Comparison of ENCODE assay signal across 8 mouse cellular contexts in genomic region chr11:97808093-97808492, GRCm38 (mm10). TPM values are rescaled to one million over a fixed set of nuclear protein-coding genes. Genes with fewer than 3 reads are reported as not detected.
A peak's percentile ranks its signal among the peaks of the same experiment; 100 is the strongest.
DNase-seq lines count a peak whose midpoint lies in the region; ATAC-seq and TF ChIP-seq lines count a peak whose summit lies in the region.

No protein-coding gene starts in this region.

- no peak for TF ChIP-seq CTCF in midbrain, postnatal 0 days (IDR thresholded peaks at IDR 0.05)

- H3K27ac ChIP-seq in midbrain, embryonic 11.5 days (ENCODE audit: low read depth, low read length): no peak overlapping the region
- no peak overlapping the region for H3K27ac ChIP-seq in midbrain, postnatal 0 days (ENCODE audit: low read depth, low read length)
- H3K27ac ChIP-seq in forebrain, embryonic 13.5 days: peak overlapping the region; percentile 17; the same call in 1 of the 2 replicates
- H3K27ac ChIP-seq in intestine, embryonic 15.5 days: peak overlapping the region; percentile 71

- H3K9me3 ChIP-seq in midbrain, embryonic 11.5 days (ENCODE audit: control insufficient read depth, low read length): no peaks in the 10 kb centered on the region
- no peaks in the 10 kb centered on the region for H3K9me3 ChIP-seq in midbrain, postnatal 0 days (ENCODE audit: low read length)
- no peaks in the 10 kb centered on the region for H3K9me3 ChIP-seq in forebrain, embryonic 13.5 days (replicated peaks)
- H3K9me3 ChIP-seq in intestine, embryonic 15.5 days: no peaks in the 10 kb centered on the region

- peaks cover 62% of the 10 kb centered on the region for H3K4me1 ChIP-seq in midbrain, embryonic 11.5 days (ENCODE audit: control insufficient read depth, insufficient read depth, low read length)
- H3K4me1 ChIP-seq in midbrain, postnatal 0 days (ENCODE audit: insufficient read depth, low read length): peaks cover 42% of the 10 kb centered on the region
- H3K4me1 ChIP-seq in forebrain, embryonic 13.5 days: peaks cover 94% of the 10 kb centered on the region
- peaks cover 91% of the 10 kb centered on the region for H3K4me1 ChIP-seq in intestine, embryonic 15.5 days (replicated peaks)

- 70% methylated on average over 2 of the region's 2 CpGs for WGBS in midbrain, embryonic 11.5 days
- 60% methylated on average over 2 of the region's 2 CpGs for WGBS in midbrain, postnatal 0 days
- 56% methylated on average over 2 of the region's 2 CpGs for WGBS in forebrain, embryonic 13.5 days
- WGBS in intestine, embryonic 15.5 days: 47% methylated on average over 2 of the region's 2 CpGs

- no peaks in the 10 kb centered on the region for H3K27me3 ChIP-seq in midbrain, embryonic 11.5 days (ENCODE audit: control insufficient read depth, insufficient read depth, low read length)
- no peaks in the 10 kb centered on the region for H3K27me3 ChIP-seq in midbrain, postnatal 0 days (ENCODE audit: insufficient read depth, low read length)
- H3K27me3 ChIP-seq in forebrain, embryonic 13.5 days: no peaks in the 10 kb centered on the region
- no peaks in the 10 kb centered on the region for H3K27me3 ChIP-seq in intestine, embryonic 15.5 days (replicated peaks)

- no peaks in the 10 kb centered on the region for H3K36me3 ChIP-seq in midbrain, embryonic 11.5 days (ENCODE audit: control insufficient read depth, insufficient read depth, low read length)
- H3K36me3 ChIP-seq in midbrain, postnatal 0 days (ENCODE audit: insufficient read depth, low read length): peaks cover 13% of the 10 kb centered on the region
- peaks cover 33% of the 10 kb centered on the region for H3K36me3 ChIP-seq in forebrain, embryonic 13.5 days (ENCODE audit: poor library complexity, severe bottlenecking)
- H3K36me3 ChIP-seq in intestine, embryonic 15.5 days: peaks cover 8% of the 10 kb centered on the region; the same call in 1 of the 2 replicates

- ATAC-seq in midbrain, embryonic 11.5 days (ENCODE audit: low FRiP score): no peak
- ATAC-seq in midbrain, postnatal 0 days (ENCODE audit: low FRiP score): no peak
- ATAC-seq in forebrain, embryonic 13.5 days: no peak
- no peak for ATAC-seq in intestine, embryonic 15.5 days

- no peak overlapping the region for H3K4me2 ChIP-seq in midbrain, embryonic 11.5 days
- H3K4me2 ChIP-seq in midbrain, postnatal 0 days (ENCODE audit: low read depth, low read length, poor library complexity, severe bottlenecking): no peak overlapping the region
- peak overlapping the region; percentile 8; the same call in 1 of the 2 replicates for H3K4me2 ChIP-seq in forebrain, embryonic 13.5 days
- H3K4me2 ChIP-seq in intestine, embryonic 15.5 days (replicated peaks): peak overlapping the region; percentile 10; the same call in 1 of the 2 replicates

- no peak overlapping the region for H3K4me3 ChIP-seq in midbrain, embryonic 11.5 days (ENCODE audit: low read depth, low read length)
- H3K4me3 ChIP-seq in midbrain, postnatal 0 days (ENCODE audit: low read depth, low read length): no peak overlapping the region
- no peak overlapping the region for H3K4me3 ChIP-seq in forebrain, embryonic 13.5 days
- no peak overlapping the region for H3K4me3 ChIP-seq in intestine, embryonic 15.5 days (replicated peaks)

- peak; percentile 84 for DNase-seq in midbrain, embryonic 11.5 days (ENCODE audit: low spot score, missing footprints)
- DNase-seq in midbrain, postnatal 0 days (ENCODE audit: low spot score): no peak
- peak; percentile 58 for DNase-seq in lung, postnatal 14 days
- no peak for DNase-seq in MN1 (ENCODE audit: low spot score)
- no peak for DNase-seq in frontal cortex, postnatal 14 days (ENCODE audit: low spot score in 2 of 2)
- DNase-seq in urinary bladder, postnatal 36 days (ENCODE audit: low spot score in 2 of 2): no peak

- no peak overlapping the region for H3K9ac ChIP-seq in midbrain, embryonic 11.5 days (ENCODE audit: low read length)
- H3K9ac ChIP-seq in midbrain, postnatal 0 days (replicated peaks; ENCODE audit: low read length, poor library complexity, severe bottlenecking): no peak overlapping the region
- H3K9ac ChIP-seq in forebrain, embryonic 13.5 days: no peak overlapping the region
- no peak overlapping the region; the same call in 1 of the 2 replicates for H3K9ac ChIP-seq in intestine, embryonic 15.5 days

RNA-seq across cellular contexts. Expression of gene Lasp1, which starts 9.3 kb away (rescaled TPM):
- 52.6 and 59.2 TPM in 2 replicates for polyA plus RNA-seq in midbrain, embryonic 11.5 days (2014; fragmentation: Nextera tagmentation; extraction: Ambion mirVana)
- 206 and 216 TPM in 2 replicates for total RNA-seq in midbrain, postnatal 0 days (2014; rRNA removed)
- 174 and 179 TPM in 2 replicates for polyA plus RNA-seq in midbrain, postnatal 0 days (2015; fragmentation: Nextera tagmentation; extraction: Ambion mirVana)
- polyA plus RNA-seq in forebrain, embryonic 13.5 days (2015; fragmentation: Nextera tagmentation; extraction: Ambion mirVana): 95.3 and 109 TPM in 2 replicates
- 123 and 126 TPM in 2 replicates for polyA plus RNA-seq in intestine, embryonic 15.5 days (2015; fragmentation: Nextera tagmentation; extraction: Ambion mirVana)

RNA-seq across cellular contexts. Expression of gene Rpl23, which starts 25.9 kb away (rescaled TPM):
- 441 and 443 TPM in 2 replicates for polyA plus RNA-seq in midbrain, embryonic 11.5 days (2014; fragmentation: Nextera tagmentation; extraction: Ambion mirVana)
- total RNA-seq in midbrain, postnatal 0 days (2014; rRNA removed): 177 and 224 TPM in 2 replicates
- 308 and 329 TPM in 2 replicates for polyA plus RNA-seq in midbrain, postnatal 0 days (2015; fragmentation: Nextera tagmentation; extraction: Ambion mirVana)
- 386 and 461 TPM in 2 replicates for polyA plus RNA-seq in forebrain, embryonic 13.5 days (2015; fragmentation: Nextera tagmentation; extraction: Ambion mirVana)
- 530 and 606 TPM in 2 replicates for polyA plus RNA-seq in intestine, embryonic 15.5 days (2015; fragmentation: Nextera tagmentation; extraction: Ambion mirVana)

RNA-seq across cellular contexts. Expression of gene 1700001P01Rik, which starts 32.4 kb away (rescaled TPM):
- 0.47 and 0.78 TPM in 2 replicates for polyA plus RNA-seq in midbrain, embryonic 11.5 days (2014; fragmentation: Nextera tagmentation; extraction: Ambion mirVana)
- total RNA-seq in midbrain, postnatal 0 days (2014; rRNA removed): not detected in 2 replicates
- polyA plus RNA-seq in midbrain, postnatal 0 days (2015; fragmentation: Nextera tagmentation; extraction: Ambion mirVana): 0.29 TPM in 1 of 2 replicates, not detected in the other
- 0.62 and 0.76 TPM in 2 replicates for polyA plus RNA-seq in forebrain, embryonic 13.5 days (2015; fragmentation: Nextera tagmentation; extraction: Ambion mirVana)
- 0.24 TPM in 1 of 2 replicates, not detected in the other for polyA plus RNA-seq in intestine, embryonic 15.5 days (2015; fragmentation: Nextera tagmentation; extraction: Ambion mirVana)

RNA-seq across cellular contexts. Expression of gene B230217C12Rik, which starts 32.5 kb away (rescaled TPM):
- 14.7 and 17.3 TPM in 2 replicates for polyA plus RNA-seq in midbrain, embryonic 11.5 days (2014; fragmentation: Nextera tagmentation; extraction: Ambion mirVana)
- 37.7 and 43.6 TPM in 2 replicates for total RNA-seq in midbrain, postnatal 0 days (2014; rRNA removed)
- polyA plus RNA-seq in midbrain, postnatal 0 days (2015; fragmentation: Nextera tagmentation; extraction: Ambion mirVana): 38.2 and 41.8 TPM in 2 replicates
- polyA plus RNA-seq in forebrain, embryonic 13.5 days (2015; fragmentation: Nextera tagmentation; extraction: Ambion mirVana): 17.4 and 18.7 TPM in 2 replicates
- polyA plus RNA-seq in intestine, embryonic 15.5 days (2015; fragmentation: Nextera tagmentation; extraction: Ambion mirVana): 5.2 and 5.3 TPM in 2 replicates

RNA-seq across cellular contexts. Expression of gene Cwc25, which starts 41.7 kb away (rescaled TPM):
- polyA plus RNA-seq in midbrain, embryonic 11.5 days (2014; fragmentation: Nextera tagmentation; extraction: Ambion mirVana): 12.6 and 15.0 TPM in 2 replicates
- total RNA-seq in midbrain, postnatal 0 days (2014; rRNA removed): 11.8 and 16.0 TPM in 2 replicates
- 12.0 TPM in 2 replicates for polyA plus RNA-seq in midbrain, postnatal 0 days (2015; fragmentation: Nextera tagmentation; extraction: Ambion mirVana)
- 18.0 and 20.1 TPM in 2 replicates for polyA plus RNA-seq in forebrain, embryonic 13.5 days (2015; fragmentation: Nextera tagmentation; extraction: Ambion mirVana)
- polyA plus RNA-seq in intestine, embryonic 15.5 days (2015; fragmentation: Nextera tagmentation; extraction: Ambion mirVana): 13.3 and 13.4 TPM in 2 replicates

Comparison
In these comparisons a context has a peak if more than half of its experiments do, and no peak if none do; other contexts are left out.
1. DNase-seq: peak in midbrain, embryonic 11.5 days (single experiment) and lung, postnatal 14 days (single experiment); none in midbrain, postnatal 0 days (single experiment), MN1 (single experiment), frontal cortex, postnatal 14 days (0 of 2) and urinary bladder, postnatal 36 days (0 of 2).
2. H3K27ac ChIP-seq: peak in forebrain, embryonic 13.5 days (single experiment) and intestine, embryonic 15.5 days (single experiment); none in midbrain, embryonic 11.5 days (single experiment) and midbrain, postnatal 0 days (single experiment).
3. H3K4me2 ChIP-seq: peak in forebrain, embryonic 13.5 days (single experiment) and intestine, embryonic 15.5 days (single experiment); none in midbrain, embryonic 11.5 days (single experiment) and midbrain, postnatal 0 days (single experiment).